Mouse (Mus musculus) ES-Bruce4 (cell line): ENCODE data around the gene Cd81. TPM values are rescaled to one million over a fixed set of nuclear protein-coding genes. Genes with fewer than 3 reads are reported as not detected.
A peak's percentile ranks its signal among the peaks of the same experiment; 100 is the strongest.

ENCODE experiments used
- H3K27ac ChIP-seq: 2 replicates; pipeline ENCODE4 v1.5.1; 2012; ENCODE audit warnings: low read length, inconsistent platforms; ENCODE audit not compliant: insufficient read depth
- H3K27me3 ChIP-seq: 2 replicates; pipeline ENCODE4 v1.6.1; 2012; ENCODE audit warnings: mild to moderate bottlenecking, low read length, inconsistent platforms; ENCODE audit not compliant: control insufficient read depth, poor library complexity, insufficient read depth, severe bottlenecking
- H3K36me3 ChIP-seq: 2 replicates; pipeline ENCODE4 v1.6.1; 2012; ENCODE audit warnings: inconsistent platforms, mild to moderate bottlenecking, low read length, moderate library complexity; ENCODE audit not compliant: control insufficient read depth, poor library complexity, insufficient read depth, severe bottlenecking
- H3K4me1 ChIP-seq: one replicate; pipeline ENCODE4 v1.8.1; 2011; ENCODE audit warnings: low read length; ENCODE audit not compliant: control insufficient read depth, insufficient read depth
- H3K4me3 ChIP-seq: 2 replicates; pipeline ENCODE4 v1.5.1; 2011; ENCODE audit warnings: low read depth, mild to moderate bottlenecking, low read length
- H3K9ac ChIP-seq: 2 replicates; pipeline ENCODE4 v1.6.1; 2012; ENCODE audit warnings: low read depth, mild to moderate bottlenecking, inconsistent platforms; ENCODE audit not compliant: poor library complexity, severe bottlenecking
- H3K9me3 ChIP-seq: replicated peaks from 2 replicates; pipeline ENCODE4 v1.6.1; 2012; ENCODE audit warnings: mild to moderate bottlenecking, low read length, inconsistent platforms; ENCODE audit not compliant: control insufficient read depth, poor library complexity, insufficient read depth, severe bottlenecking
- CTCF ChIP-seq: IDR thresholded peaks from one replicate; pipeline ENCODE4 v1.8.1; 2011; ENCODE audit warnings: low read depth, low read length
- EP300 ChIP-seq: IDR thresholded peaks from 2 replicates; pipeline ENCODE4 v1.6.1; 2011; ENCODE audit warnings: low read depth, low read length; ENCODE audit not compliant: insufficient read depth
- POLR2A ChIP-seq: IDR thresholded peaks from one replicate; pipeline ENCODE4 v1.8.1; 2011; ENCODE audit warnings: low read length; ENCODE audit not compliant: insufficient read depth
- polyA plus RNA-seq: library from polyadenylated mRNA; stranded (reverse); fragments of >200 nt; gene quantifications from 2 replicates; pipeline ENCODE4 v1.2.4, GENCODE M21; 2011; ENCODE audit warnings: low read depth; ENCODE audit not compliant: missing spikeins, insufficient read depth, insufficient read length

Gene Cd81
- polyA plus RNA-seq, 1 experiment = 392 TPM

- peaks cover 17% of the 10 kb centered on the region for H3K4me1 ChIP-seq
- TF ChIP-seq CTCF (peak; percentile 87), EP300 (0 out of 2 replicates have a peak, but pooled peaks have one; percentile 44), POLR2A (no peak)
- no peaks in the 10 kb centered on the region for H3K36me3 ChIP-seq
- no peaks in the 10 kb centered on the region for H3K27me3 ChIP-seq
- peak overlapping the region; percentile 60 for H3K9ac ChIP-seq
- H3K9me3 ChIP-seq = no peaks in the 10 kb centered on the region
- H3K4me3 ChIP-seq = peak overlapping the region; percentile 55
- peak overlapping the region; percentile 67 for H3K27ac ChIP-seq
Observed at GRCm38 (mm10) chr7:143007599-143008369, 44.8 kb upstream of the Cd81 start.

- H3K4me1 ChIP-seq = peaks cover 17% of the 10 kb centered on the region
- 0 out of 2 replicates have a peak overlapping the region, but pooled peaks have one; percentile 13 for H3K9ac ChIP-seq
- H3K36me3 ChIP-seq = no peaks in the 10 kb centered on the region
- H3K27ac ChIP-seq = peak overlapping the region; percentile 67
- TF ChIP-seq POLR2A (no peak), EP300 (no peak), CTCF (no peak)
- no peaks in the 10 kb centered on the region for H3K27me3 ChIP-seq
- H3K4me3 ChIP-seq = peak overlapping the region; percentile 6
- no peaks in the 10 kb centered on the region for H3K9me3 ChIP-seq
Observed at GRCm38 (mm10) chr7:143008370-143008926, 44.1 kb upstream of the Cd81 start.

- no peaks in the 10 kb centered on the region for H3K9me3 ChIP-seq
- H3K27ac ChIP-seq = peak overlapping the region; percentile 68
- no peaks in the 10 kb centered on the region for H3K27me3 ChIP-seq
- TF ChIP-seq POLR2A (no peak), EP300 (no peak), CTCF (no peak)
- H3K9ac ChIP-seq = no peak overlapping the region
- peaks cover 22% of the 10 kb centered on the region for H3K4me1 ChIP-seq
- H3K36me3 ChIP-seq = no peaks in the 10 kb centered on the region
- no peak overlapping the region for H3K4me3 ChIP-seq
Observed at GRCm38 (mm10) chr7:143008996-143009665, 43.4 kb upstream of the Cd81 start.

- H3K27ac ChIP-seq = no peak overlapping the region
Observed at GRCm38 (mm10) chr7:143009996-143010395, 42.5 kb upstream of the Cd81 start.

GRCm38 (mm10) chr7:143011226-143011625 lies 41.3 kb upstream of the Cd81 start:
- Histone ChIP-seq H3K9me3 (no peaks in the 10 kb centered on the region), H3K27me3 (no peaks in the 10 kb centered on the region), H3K27ac (peak overlapping the region; percentile 24; the same call in 1 of the 2 replicates), H3K4me1 (peaks cover 33% of the 10 kb centered on the region), H3K4me3 (no peak overlapping the region), H3K36me3 (no peaks in the 10 kb centered on the region), H3K9ac (no peak overlapping the region)
- TF ChIP-seq EP300 (no peak), CTCF (no peak), POLR2A (no peak)

More at GRCm38 (mm10) chr7:143009996-143010395, 42.5 kb upstream of the Cd81 start:
- Histone ChIP-seq H3K9me3 (no peaks in the 10 kb centered on the region), H3K4me3 (no peak overlapping the region), H3K9ac (no peak overlapping the region), H3K4me1 (peaks cover 25% of the 10 kb centered on the region), H3K36me3 (no peaks in the 10 kb centered on the region), H3K27me3 (no peaks in the 10 kb centered on the region)
- TF ChIP-seq POLR2A = no peak
- no peak for TF ChIP-seq CTCF
- no peak for TF ChIP-seq EP300
